Mouse (Mus musculus) CD8-positive naive resting alpha-beta T cell, adult 2 months (primary cell): ENCODE measurements around the gene Atf1.

Experiments used
- DNase-seq, 2 experiments: peaks; one replicate each; pipeline ENCODE4 v3.0.0; 2022; ENCODE audit warnings: low read depth in 2 of 2, low spot score in 2 of 2

Gene Atf1

GRCm38 (mm10) chr15:100304019-100304991 is 76.7 kb downstream of the Atf1 start, which contains the start of gene Mettl7a1:
Gene Mettl7a1, plus strand, starts transcription at chr15:100304140.
- DNase-seq = peak; percentile 17 to 35

DNA sequence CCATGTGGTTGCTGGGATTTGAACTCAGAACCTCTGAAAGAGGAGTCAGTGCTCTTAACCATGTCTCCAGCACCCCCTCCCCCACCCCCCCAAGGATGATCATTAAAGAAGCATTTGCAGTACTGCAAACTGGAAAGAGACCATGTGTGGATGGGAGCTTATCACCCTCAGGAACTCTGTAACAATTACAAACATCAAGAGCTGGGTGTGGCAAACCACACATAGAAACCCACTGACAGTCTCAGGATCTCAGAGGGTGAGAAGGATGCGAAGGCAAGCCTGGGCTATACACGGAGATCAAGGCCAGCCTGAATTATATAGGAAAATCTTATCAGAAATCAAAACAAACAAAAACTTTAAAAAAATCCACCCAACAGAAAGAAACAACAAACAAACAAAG is 78.6 kb downstream of the Atf1 start:
- DNase-seq = no peak

- peak in 1 of 2 experiments; percentile 35 for DNase-seq
Measured at GRCm38 (mm10) chr15:100307438-100308096, 79.9 kb downstream of the Atf1 start.
